Mouse (Mus musculus) adrenal gland, postnatal 4 days (tissue): ENCODE measurements around the gene Sh3bgrl2. TPM values are rescaled to one million over a fixed set of nuclear protein-coding genes. Genes with fewer than 3 reads are reported as not detected.

ENCODE experiments used
- DNase-seq, 2 experiments: peaks; one replicate each; pipeline ENCODE4 v3.0.0; 2021 to 2022; ENCODE audit warnings: low spot score in 2 of 2, mixed read lengths in 2 of 2
- total RNA-seq, 2 experiments: library from RNA; stranded (reverse); gene quantifications; 2 replicates each; pipeline ENCODE4 v1.2.3; 2021

The Sh3bgrl2 gene
- total RNA-seq, 2 experiments from 2014 or later: 17.0 to 23.5 TPM

DNA sequence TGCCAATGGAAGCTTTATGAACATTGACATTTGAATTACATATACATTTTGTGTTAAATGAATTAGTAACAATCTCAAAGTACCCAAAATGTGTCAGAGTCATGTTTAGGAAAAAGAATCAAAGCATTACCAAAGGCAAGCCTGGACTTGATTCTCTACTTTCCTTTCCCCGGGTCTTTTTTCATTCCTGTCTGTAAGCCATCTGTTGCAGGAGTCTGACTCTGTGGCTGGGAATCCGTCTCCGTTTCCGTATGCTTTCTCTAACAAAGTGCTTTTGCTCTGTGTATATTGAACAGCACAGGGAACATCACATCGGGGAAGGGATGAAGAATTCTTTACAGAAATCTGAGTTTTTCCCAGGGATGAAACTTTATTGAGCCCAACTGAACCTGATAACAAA lies 77.0 kb downstream of the Sh3bgrl2 start:
- no peak for DNase-seq

DNA sequence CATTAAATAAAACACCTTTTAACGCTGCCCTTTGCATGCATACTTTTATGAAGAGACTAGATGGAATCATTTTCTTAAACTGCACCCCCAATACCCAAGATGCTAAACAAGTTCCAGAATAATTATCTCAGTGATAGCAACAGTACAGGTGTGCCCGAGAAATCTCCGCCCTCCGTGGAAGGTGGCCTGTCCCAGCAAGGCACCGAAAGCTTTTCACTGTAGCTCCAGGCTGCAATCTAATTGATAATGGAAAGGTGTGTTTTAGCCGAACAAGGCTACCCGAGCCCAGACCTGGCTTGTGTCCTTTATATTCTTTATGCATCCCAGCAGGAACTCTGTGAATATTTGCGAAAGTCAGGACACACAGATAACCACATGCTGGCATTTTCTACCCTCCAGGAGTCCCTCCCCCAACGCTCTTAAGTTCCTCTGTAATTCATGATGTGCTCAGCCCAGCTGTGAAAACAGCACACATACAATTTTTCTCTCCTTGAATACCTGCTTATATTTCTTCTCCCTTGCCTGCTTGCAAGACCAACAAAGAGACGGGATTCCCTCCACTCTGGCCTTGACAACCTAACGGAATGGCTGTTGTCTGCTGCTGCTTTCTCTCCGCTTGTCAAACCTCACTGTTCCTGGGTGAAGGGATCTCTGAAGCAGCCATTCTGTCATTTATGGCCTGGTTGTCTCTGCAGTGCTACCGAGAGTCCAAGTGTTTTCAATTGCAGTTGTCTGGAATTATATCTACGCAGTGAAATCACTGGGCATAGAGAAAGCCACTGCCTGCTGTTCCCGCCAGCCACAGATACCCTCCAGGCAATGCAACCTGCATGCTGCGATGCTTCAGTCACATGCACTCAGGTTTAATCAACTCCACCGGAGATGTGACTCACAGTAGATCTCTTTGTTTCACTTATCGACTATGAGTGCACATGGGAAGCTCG lies 80.8 kb downstream of the Sh3bgrl2 start:
- DNase-seq: no peak

DNA sequence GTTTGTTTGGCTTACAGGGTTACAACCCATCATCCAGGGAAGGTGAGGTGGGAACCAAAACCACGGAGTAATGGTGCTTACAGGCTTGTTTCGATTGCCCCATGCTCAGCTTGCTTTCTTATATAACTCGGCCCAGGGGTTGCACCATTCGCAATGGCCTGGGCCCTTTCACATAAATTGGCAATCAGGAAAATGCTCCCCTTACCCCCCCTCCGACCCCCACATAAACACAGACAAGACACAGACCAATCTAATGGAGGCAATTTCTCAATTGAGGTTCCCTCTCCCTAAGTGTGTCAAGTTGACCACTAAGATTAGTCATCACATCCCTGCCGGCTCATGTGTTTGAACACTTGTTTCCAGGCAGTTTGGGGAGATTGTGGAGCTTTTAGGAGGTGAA lies 82.2 kb downstream of the Sh3bgrl2 start:
- no peak for DNase-seq

DNA sequence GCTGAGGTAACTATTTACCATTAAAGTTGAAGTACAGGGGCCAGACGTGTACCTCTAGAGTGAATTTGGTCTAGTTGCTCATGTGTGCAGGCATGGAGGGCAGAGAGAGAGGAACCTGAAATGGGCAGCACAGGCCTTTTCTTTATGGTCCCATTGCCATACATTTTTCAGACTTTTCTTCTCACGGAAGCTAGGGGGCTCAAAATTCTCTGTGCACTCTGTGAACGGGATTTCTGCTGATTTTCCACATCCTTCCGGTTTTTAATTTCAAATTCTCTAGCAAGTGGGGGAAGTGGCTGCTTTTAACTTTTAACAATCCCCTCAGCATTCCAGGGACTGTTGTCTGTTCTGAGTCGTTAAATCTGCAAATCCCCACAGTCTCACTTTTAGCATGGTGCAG lies 83.8 kb downstream of the Sh3bgrl2 start:
- no peak for DNase-seq

DNA sequence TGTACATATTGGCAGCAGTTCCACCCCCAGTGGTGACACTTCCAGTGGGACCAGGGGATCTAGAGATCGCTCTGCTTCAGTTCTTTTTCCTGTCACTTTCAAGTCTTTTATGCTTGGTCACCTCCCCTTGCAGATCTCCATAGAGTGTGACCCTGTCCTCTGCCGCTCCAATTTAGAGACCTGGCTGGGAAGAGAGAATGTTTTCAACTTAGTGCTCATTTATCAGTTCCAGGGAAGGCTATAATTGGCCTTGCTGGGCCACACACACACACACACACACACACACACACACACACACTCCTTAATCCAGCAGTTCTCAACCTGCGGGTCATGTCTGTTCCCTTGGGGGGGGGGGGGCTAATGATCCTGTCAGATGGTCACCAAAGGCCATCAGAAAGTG lies 86.6 kb downstream of the Sh3bgrl2 start:
- no peak for DNase-seq

DNA sequence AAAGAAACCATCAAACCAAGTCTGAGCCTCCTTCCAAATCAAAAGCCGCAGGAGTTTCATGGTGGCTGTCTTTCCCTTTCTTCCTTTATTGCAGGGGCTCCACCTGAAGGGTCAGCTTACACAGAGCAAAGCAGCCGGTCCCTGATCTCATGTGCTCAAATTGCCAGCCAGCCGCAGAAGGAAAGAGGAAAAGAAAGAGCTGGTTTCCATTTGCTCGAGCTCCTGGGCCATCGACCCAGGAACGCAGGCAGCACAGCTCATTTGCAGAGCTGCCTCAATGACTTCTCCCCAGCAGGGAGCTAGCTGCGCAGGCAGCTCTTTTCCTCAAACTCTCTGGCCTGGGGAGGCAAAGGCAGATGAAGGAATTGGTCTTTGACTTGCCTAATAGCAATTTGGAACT lies 87.9 kb downstream of the Sh3bgrl2 start:
- DNase-seq: no peak

DNA sequence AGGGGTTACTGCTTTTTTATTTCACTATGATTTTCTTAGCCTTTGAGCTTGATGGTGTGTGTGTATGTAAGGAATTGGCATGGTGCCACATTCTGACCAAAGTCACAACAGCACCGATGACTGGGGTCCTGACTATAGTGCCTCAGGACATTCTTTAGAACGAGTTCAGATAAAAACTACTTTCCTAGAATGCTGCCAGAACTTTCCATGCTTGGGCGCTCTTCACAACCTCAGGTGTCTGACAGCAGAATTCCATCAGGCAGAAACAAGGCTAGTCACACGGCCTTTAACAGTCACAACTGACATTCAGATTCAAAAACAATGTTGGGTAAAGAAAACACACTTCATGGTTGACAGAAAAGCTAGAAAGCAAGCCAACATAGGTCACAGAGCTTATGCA lies 95.0 kb downstream of the Sh3bgrl2 start:
- no peak for DNase-seq

DNA sequence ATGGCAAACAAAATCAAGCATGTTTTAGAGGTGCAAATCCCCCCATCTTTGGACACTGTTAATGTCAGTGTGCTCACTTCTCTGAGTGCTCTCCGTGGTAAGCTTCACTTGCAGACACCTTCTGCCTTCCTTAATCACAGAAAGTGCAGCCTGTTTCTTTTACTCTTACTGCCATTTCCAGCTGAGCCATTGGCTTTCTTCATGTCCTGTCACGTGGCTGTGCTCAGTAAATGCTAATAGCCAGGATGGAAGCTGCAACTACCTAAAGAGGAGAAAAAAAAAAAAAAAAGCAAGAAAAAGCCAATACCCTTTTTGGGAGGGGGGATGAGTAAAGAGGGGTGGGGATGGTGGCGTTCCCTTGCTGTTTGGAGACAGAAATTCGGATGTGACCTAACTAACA lies 95.7 kb downstream of the Sh3bgrl2 start:
- DNase-seq: no peak

DNA sequence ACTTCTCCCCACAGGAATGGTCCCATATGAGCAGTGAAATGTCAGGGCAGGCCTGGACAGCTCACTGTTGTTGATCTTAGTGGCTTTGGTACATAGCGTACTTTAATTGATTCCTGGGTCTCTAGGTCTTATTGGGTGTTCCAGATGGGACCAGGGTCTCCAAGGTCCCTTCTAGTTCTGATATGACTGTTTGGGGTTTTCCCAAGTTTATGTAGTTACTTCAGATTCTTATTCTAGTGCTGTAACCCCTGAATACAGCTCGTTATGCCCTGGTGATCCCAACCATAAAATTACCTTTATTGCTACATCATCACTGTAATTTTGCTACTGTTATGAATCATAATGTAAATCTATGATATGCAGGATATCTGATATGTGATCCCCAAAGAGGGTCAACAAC lies 98.1 kb downstream of the Sh3bgrl2 start:
- DNase-seq: no peak

DNA sequence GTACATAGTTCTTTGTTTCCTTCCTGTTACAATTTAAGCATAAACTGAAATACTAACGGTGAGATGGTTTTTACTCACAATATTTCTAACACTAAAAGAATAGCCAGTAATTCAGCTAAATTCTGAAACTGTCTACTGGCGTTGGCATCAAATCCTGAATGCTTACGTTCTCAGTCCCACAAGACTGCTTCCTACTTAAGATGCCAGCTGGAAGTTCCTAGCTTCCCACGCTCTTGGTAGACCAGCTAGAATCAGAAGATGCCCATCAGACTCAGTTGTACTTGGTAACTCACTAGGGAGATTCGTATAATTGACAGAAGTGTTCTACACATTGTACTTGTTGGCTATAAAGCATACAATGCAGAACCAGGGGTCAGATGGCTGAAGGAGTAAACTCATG lies 98.6 kb downstream of the Sh3bgrl2 start:
- DNase-seq: no peak

DNA sequence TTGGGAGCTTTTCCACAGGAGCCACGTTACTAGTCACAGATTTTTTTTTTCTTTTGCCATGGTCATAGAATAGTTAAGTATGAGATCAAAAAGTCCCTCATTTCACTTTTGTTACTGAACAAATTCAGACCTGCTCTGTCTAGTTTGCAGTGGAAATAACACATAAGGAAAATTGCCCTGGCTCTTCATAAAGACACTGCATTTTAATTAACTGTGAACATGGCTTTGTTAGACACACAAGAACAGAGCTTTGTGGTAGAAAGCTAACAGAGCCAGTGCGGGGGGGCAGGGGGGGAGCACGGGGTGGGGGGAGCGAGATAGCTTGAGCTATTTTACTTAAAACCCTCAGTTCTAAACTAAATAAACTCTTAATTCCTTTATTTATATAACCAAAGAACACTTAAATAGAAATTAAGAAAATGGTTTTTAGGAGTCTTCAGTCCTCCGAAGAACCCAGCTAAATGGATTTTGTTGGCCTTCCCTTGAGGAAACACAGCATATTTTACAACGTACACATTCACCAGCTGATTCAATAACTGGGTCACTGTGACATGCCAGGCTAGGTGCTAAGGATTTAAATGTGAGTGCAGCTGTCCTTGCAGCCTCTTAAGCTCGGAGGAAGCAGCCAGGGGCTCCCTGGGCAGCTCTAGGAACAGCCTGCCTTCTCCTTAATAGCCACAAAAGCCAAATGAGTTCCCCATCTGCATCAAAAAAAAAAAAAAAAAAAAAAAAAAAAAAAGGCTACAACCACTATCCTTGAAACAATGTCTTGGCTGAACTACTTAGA lies 100.0 kb downstream of the Sh3bgrl2 start:
- DNase-seq: no peak

DNA sequence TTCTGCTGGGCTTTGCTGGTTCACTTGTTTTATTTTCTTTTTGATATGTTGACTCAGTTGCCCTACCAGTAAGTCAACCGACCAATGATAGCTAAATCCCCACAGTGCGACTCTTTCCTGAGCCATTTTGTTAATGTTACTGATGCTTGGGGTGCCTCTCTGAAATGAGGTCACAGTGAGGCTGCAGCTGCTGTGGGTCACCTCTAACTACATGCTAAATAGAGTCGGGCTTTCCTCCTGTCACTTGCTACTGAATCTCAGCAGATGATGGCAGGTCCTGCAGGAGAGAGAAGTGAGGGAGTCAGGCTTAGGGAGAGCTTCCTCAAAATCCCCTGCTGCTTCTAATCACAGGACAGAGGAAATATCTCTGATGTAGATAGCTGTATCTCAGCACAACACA lies 100.6 kb downstream of the Sh3bgrl2 start:
- DNase-seq: no peak

DNA sequence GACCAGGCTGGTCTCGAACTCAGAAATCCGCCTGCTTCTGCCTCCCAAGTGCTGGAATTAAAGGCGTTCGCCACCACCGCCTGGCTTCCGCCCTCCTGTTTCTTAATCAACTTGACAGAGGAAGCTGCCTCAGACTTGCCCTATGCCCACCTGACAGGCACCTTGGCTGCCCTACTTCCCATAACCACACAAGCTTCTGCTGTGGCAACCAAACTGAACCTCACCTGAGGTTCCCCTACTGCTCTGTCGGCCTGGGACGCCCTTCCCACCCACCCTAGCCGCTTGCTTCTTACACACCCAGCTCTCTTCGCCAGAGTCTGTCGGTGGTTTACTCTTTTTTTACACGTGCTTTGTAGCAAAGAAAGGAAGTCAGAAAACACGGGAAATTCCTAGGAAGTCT lies 103.9 kb downstream of the Sh3bgrl2 start:
- DNase-seq: no peak

DNA sequence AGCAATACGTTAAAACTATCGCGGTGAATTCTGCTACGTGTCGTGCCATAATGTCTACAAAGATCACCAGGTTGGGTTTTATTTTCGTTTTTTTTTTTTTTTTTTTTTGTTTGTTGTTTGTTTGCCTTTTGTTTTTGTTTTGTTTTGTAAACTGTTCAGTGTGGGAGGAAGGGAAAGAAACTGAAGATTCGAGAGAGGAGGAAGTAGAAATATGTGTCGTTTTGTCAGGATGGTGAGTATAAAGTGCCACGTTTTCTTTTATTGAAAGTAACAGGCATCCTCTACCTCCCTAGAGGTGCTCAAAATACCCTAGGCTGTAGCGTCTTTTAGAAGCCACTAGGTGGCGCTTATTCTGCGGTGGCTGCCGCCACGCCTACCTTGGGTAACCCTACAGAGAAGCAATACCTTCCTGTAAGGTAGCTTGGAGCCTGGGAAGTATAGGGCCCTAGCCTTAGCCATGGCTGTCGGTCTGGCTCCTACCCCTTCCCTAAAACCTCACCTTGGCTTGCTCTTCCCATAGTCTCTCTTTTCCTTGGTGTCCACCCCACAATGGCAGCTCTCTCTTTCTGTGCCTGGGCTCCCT lies 104.6 kb downstream of the Sh3bgrl2 start:
- DNase-seq: no peak

DNA sequence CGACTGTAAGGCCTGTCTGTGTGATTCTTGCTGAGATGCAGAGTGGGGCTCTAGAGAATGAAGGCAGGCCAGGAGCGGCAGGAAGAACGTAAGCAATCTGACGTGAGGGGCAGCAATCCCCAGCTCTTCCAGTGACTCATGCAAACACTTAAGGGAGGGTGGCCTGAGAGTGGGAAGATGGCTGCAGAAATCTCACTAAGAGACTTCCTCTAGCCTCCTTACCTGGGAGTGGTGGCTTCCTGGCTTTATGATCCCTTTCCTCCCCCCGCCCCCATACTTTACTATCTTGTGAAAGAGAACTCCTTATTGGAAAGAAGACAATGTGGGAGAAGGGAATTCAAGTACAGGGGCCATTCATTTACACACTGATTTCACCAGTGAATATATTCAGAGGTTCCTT lies 106.5 kb downstream of the Sh3bgrl2 start:
- no peak for DNase-seq

DNA sequence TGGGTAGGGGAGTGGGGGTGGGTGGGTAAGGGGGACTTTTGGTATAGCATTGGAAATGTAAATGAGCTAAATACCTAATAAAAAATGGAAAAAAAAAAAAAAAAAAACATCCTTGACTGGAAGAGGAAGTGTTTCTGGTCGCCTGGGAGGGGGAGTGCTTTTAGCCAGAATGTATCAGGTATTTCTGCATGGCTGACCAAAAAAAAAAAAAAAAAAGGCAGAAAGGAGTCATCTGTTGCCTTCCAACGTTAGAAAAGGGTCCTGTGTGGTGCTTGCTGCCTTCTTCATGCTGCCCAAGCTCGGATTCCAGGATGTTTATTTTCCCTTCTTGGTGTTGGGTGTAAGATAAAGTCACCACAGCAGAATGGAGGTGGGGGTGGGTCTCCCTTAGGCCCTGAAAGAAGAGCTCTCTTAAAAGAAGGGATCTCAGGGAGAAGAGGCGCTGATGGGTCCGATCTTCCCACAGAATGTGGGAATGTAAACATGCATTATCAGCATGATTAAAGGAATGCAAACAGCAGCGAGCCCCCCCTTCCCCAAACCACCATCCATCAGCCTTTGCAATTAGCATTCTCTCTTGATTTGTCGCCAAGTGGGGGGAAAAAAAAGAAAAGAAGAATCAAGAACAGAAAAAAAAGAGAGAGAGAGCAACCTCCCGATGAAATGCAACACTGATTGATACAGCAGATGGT lies 109.0 kb downstream of the Sh3bgrl2 start:
- no peak for DNase-seq

DNA sequence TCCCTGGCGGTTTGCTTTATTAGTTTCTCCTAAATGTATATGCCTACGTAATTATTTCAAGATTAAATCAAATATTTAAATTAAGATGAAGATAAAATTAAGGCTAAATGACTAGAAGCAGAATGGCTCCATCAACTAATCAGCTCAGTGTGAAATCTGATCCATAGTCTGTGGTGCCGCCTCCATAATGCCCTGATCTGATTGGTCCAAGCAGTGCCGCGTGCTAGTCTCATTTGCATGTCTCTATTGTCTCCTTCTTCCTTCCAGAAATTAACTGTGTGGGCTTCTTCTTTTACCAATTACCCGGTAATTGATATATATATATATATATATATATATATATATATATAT lies 109.5 kb downstream of the Sh3bgrl2 start:
- no peak for DNase-seq

DNA sequence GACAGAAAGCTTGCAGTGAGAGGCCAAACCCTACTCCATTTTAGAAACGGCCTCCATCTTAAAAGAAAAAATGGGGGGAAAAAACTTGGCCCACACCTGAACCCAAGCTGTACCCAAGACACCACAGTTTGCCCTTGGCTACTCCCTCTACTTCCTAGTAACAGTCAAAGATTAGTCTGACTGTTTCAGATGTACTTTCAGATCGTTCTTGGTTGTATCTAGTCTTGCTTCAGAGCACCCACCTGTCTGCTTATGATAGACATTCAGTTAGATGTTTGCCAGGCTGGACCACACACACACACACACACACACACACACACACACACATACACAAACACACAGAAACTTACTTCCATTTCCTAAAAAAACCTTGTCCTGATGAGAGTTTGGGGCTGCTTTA lies 111.0 kb downstream of the Sh3bgrl2 start:
- DNase-seq: no peak

DNA sequence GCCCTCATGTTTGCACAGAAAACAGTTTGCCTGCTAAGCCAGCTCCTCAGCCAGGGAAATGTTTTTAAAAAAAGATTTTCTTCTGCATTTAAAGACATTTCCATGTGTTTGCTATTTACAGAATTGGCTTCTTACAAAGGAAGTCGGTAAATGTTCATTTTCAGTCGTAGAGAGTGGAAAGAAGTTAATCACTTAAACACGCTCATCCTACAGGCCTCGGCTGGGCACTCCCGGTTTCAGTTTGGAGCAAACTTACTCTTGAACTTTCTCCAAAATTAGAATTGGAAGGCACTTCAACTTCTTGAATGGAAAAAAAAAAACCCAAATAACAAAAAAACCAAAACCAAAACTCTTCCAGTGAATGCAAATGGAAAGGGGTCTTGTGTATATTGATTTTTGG lies 113.7 kb downstream of the Sh3bgrl2 start:
- no peak for DNase-seq

DNA sequence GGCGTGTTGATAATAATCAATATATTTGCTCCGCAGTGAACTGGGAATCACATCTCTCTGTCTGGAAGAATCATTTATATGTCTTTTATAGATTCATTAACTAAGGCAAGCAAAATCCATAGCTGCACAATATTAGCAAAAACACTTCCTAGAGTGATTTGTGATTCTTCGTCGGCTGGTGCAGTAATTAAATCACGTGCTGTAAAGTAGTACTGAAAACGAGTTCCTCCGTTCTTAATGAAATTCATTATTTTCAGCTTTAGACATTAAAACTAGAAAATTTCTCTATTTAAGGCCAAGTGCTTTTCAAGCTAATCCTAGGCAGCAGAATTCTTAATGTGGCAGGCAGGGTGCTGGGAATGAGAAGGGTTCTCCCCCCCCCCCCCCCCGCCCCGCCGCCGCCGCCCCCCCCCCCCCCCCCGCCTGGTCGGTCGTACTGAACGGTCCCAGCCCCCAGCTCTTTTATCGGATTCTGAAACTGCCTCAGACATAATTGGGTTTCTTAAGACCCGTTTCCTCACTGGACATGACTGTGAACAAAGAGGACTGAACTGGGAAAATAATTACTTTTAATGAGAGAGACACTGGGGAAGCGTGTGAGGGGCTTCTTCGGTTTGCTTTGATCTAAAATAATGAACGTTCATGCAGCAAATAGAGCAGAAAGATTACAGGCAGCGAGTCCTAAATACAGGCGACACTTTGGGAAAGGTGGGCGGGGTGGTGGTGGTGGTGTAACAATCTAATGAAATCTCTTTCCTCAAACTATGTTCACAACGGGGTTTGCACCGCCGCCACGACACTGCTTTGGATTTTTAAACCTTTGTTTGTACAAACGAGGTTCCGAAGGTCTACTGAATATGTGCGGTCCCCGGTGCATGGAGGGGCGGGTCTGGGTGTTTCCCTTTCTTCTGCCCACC lies 116.1 kb downstream of the Sh3bgrl2 start:
- DNase-seq: no peak

DNA sequence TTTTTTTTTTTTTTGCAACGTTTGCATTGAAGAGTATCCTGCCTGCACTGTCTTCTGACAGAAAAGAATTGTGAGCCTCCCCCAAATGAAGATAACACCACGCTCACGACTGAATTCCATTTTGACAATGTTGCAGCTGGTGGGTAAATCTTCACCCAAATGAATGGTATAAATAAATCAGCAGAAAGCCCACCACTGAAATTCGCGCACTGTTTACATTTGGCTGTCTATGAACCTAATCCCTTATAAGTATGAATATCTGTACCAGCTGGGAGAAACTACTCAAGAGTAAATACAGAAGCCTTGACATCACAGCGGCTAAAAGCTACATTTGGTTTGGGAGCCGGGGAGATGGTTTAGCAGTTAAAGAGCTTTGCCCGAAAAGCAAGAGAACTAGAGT lies 116.8 kb downstream of the Sh3bgrl2 start:
- DNase-seq: no peak
